Mouse (Mus musculus) heart, embryonic 14.5 days (tissue): ENCODE data around the gene Setd4. TPM values are rescaled to one million over a fixed set of nuclear protein-coding genes. Genes with fewer than 3 reads are reported as not detected.

Experiments used
- ATAC-seq: fragments of 200-750 bp; cut with Nextera tagmentation; 2 replicates; pipeline ENCODE4 v1.8.0; 2017; ENCODE audit warnings: low read depth, moderate TSS enrichment; ENCODE audit not compliant: insufficient number of reproducible peaks, insufficient read depth, low FRiP score
- H3K27ac ChIP-seq, 2 experiments: fragments of 200-500 bp in 1 of 2; fragments of 300-500 bp in 1 of 2; sonication (generic) in 1 of 2; replicated peaks in 1 of 2; 2 replicates each; pipeline ENCODE4 v1.5.1; 2012 to 2014; ENCODE audit warnings: low read depth in 2 of 2, low read length in 2 of 2, control low read depth in 1 of 2, mild to moderate bottlenecking in 1 of 2, mixed read lengths in 1 of 2; ENCODE audit not compliant: control insufficient read depth in 1 of 2, insufficient read depth in 1 of 2
- H3K27me3 ChIP-seq: fragments of 300-500 bp; sonication (generic); 2 replicates; pipeline ENCODE4 v1.6.1; 2014; ENCODE audit warnings: mild to moderate bottlenecking, low read length, control low read depth; ENCODE audit not compliant: control insufficient read depth, insufficient read depth
- H3K36me3 ChIP-seq: fragments of 300-500 bp; sonication (generic); 2 replicates; pipeline ENCODE4 v1.6.1; 2014; ENCODE audit warnings: mild to moderate bottlenecking, control low read depth, low read length, mixed read lengths; ENCODE audit not compliant: control insufficient read depth, insufficient read depth
- H3K4me1 ChIP-seq, 2 experiments: fragments of 200-500 bp in 1 of 2; fragments of 300-500 bp in 1 of 2; sonication (generic) in 1 of 2; 2 replicates each; pipeline ENCODE4 v1.6.1; 2012 to 2014; ENCODE audit warnings: low read length in 2 of 2, control low read depth in 1 of 2, mixed read lengths in 1 of 2; ENCODE audit not compliant: control insufficient read depth in 2 of 2, insufficient read depth in 2 of 2
- H3K4me2 ChIP-seq: fragments of 300-500 bp; sonication (generic); 2 replicates; pipeline ENCODE4 v1.6.1; 2014; ENCODE audit warnings: mild to moderate bottlenecking, low read length
- H3K4me3 ChIP-seq, 2 experiments: fragments of 200-500 bp in 1 of 2; fragments of 300-500 bp in 1 of 2; sonication (generic) in 1 of 2; 2 replicates each; pipeline ENCODE4 v1.5.1; 2012 to 2014; ENCODE audit warnings: low read length in 2 of 2, mild to moderate bottlenecking in 2 of 2, control low read depth in 1 of 2, low read depth in 1 of 2, moderate library complexity in 1 of 2; ENCODE audit not compliant: control insufficient read depth in 1 of 2, insufficient read depth in 1 of 2
- H3K9ac ChIP-seq: fragments of 300-500 bp; sonication (generic); 2 replicates; pipeline ENCODE4 v1.6.1; 2014; ENCODE audit warnings: mild to moderate bottlenecking, low read length
- H3K9me3 ChIP-seq: fragments of 300-500 bp; sonication (generic); 2 replicates; pipeline ENCODE4 v1.6.1; 2016; ENCODE audit warnings: low read length, control low read depth; ENCODE audit not compliant: control insufficient read depth
- WGBS: fragments of 180-500 bp; shearing (Covaris S2); extraction: QIAGEN DNeasy Blood & Tissue Kit; methylation state at CpG from one replicate; pipeline ENCODE4 v1.1.7; 2014; 5-methylcytosine and 5-hydroxymethylcytosine counted together
- polyA plus RNA-seq: library from polyadenylated mRNA; unstranded; fragments of >200 nt; fragmentation: Nextera tagmentation; extraction: Ambion mirVana; gene quantifications from 2 replicates; pipeline ENCODE4 v1.2.1, GENCODE M21; 2014

The Setd4 gene
- polyA plus RNA-seq, 1 experiment from 2014 or later, result 4.0 TPM

- H3K9me3 ChIP-seq, result no peaks in the 10 kb centered on the region
- H3K4me3 ChIP-seq, result no peak overlapping the region
- no peaks in the 10 kb centered on the region for H3K4me1 ChIP-seq
- H3K9ac ChIP-seq, result no peak overlapping the region
- WGBS, result 25% methylated on average over 5 of the region's 5 CpGs
- H3K27ac ChIP-seq, result no peak overlapping the region
- H3K36me3 ChIP-seq, result peaks cover 8% of the 10 kb centered on the region
- H3K27me3 ChIP-seq, result no peaks in the 10 kb centered on the region
- ATAC-seq, result no peak
- no peak overlapping the region for H3K4me2 ChIP-seq
Measured at GRCm38 (mm10) chr16:93615118-93615870, 11.4 kb upstream of the Setd4 start.

- H3K36me3 ChIP-seq, result peaks cover 11% of the 10 kb centered on the region
- H3K27me3 ChIP-seq, result no peaks in the 10 kb centered on the region
- no peak overlapping the region for H3K27ac ChIP-seq
- no peak overlapping the region for H3K4me2 ChIP-seq
- no peak for ATAC-seq
- WGBS, result 95% methylated on average over 4 of the region's 4 CpGs
- no peak overlapping the region for H3K9ac ChIP-seq
- H3K4me3 ChIP-seq, result no peak overlapping the region
- no peaks in the 10 kb centered on the region for H3K9me3 ChIP-seq
- 0 out of 4 replicates have a peak, but pooled peaks cover 0 to 2% of the 10 kb centered on the region in 2 experiments for H3K4me1 ChIP-seq
Measured at GRCm38 (mm10) chr16:93610961-93611360, 7.1 kb upstream of the Setd4 start.

- H3K27ac ChIP-seq, result no peak overlapping the region
- no peak overlapping the region for H3K4me3 ChIP-seq
- H3K4me2 ChIP-seq, result no peak overlapping the region
- H3K27me3 ChIP-seq, result no peaks in the 10 kb centered on the region
- H3K36me3 ChIP-seq, result peaks cover 11% of the 10 kb centered on the region
- peaks cover 1 to 2% of the 10 kb centered on the region in 2 experiments; a peak in 3 of 4 replicates for H3K4me1 ChIP-seq
- no peaks in the 10 kb centered on the region for H3K9me3 ChIP-seq
- no peak overlapping the region for H3K9ac ChIP-seq
- WGBS, result 95% methylated on average over 4 of the region's 4 CpGs
- ATAC-seq, result no peak
Measured at GRCm38 (mm10) chr16:93609796-93610195, 5.9 kb upstream of the Setd4 start.

GRCm38 (mm10) chr16:93608731-93609130, 4.9 kb upstream of the Setd4 start:
- ATAC-seq, result no peak
- WGBS, result 65% methylated on average over 7 of the region's 8 CpGs
- H3K9ac ChIP-seq, result no peak overlapping the region

GRCm38 (mm10) chr16:93607669-93608101, 3.8 kb upstream of the Setd4 start:
- peak overlapping the region; percentile 66 to 77 for H3K27ac ChIP-seq
- no peaks in the 10 kb centered on the region for H3K9me3 ChIP-seq
- H3K27me3 ChIP-seq, result no peaks in the 10 kb centered on the region
- H3K4me1 ChIP-seq, result peaks cover 6 to 10% of the 10 kb centered on the region in 2 experiments
- WGBS, result under 1% methylated on average over 32 of the region's 32 CpGs
- peak overlapping the region; percentile 69 to 80 for H3K4me3 ChIP-seq
- peak; percentile 36; the same call in 1 of the 2 replicates for ATAC-seq
- peaks cover 11% of the 10 kb centered on the region for H3K36me3 ChIP-seq
- H3K4me2 ChIP-seq, result peak overlapping the region; percentile 90
- H3K9ac ChIP-seq, result peak overlapping the region; percentile 86

More at GRCm38 (mm10) chr16:93608731-93609130, 4.9 kb upstream of the Setd4 start:
- H3K27me3 ChIP-seq, result no peaks in the 10 kb centered on the region
- H3K9me3 ChIP-seq, result no peaks in the 10 kb centered on the region
- H3K4me3 ChIP-seq, result no peak overlapping the region
- H3K36me3 ChIP-seq, result peaks cover 11% of the 10 kb centered on the region
- peak overlapping the region; percentile 90 for H3K4me2 ChIP-seq
- peaks cover 6 to 10% of the 10 kb centered on the region in 2 experiments for H3K4me1 ChIP-seq
- H3K27ac ChIP-seq, result no peak overlapping the region

- WGBS, result 82% methylated on average over 7 of the region's 7 CpGs
- Histone ChIP-seq H3K36me3 (peaks cover 8% of the 10 kb centered on the region), H3K4me3 (no peak overlapping the region), H3K9ac (no peak overlapping the region), H3K27ac (no peak overlapping the region), H3K4me1 (peaks cover 6 to 10% of the 10 kb centered on the region in 2 experiments), H3K27me3 (no peaks in the 10 kb centered on the region), H3K9me3 (no peaks in the 10 kb centered on the region), H3K4me2 (no peak overlapping the region)
- no peak for ATAC-seq
Measured at GRCm38 (mm10) chr16:93606146-93606545, 2.3 kb upstream of the Setd4 start.

- Histone ChIP-seq H3K27ac (no peak within 1 kb of the TSS), H3K4me1 (peaks cover 6 to 10% of the 10 kb centered on the region in 2 experiments), H3K9ac (peak within 1 kb of the TSS; percentile 77; the same call in 1 of the 2 replicates), H3K36me3 (0 out of 2 replicates have a peak, but pooled peaks cover 5% of the 10 kb centered on the region), H3K4me2 (peak within 1 kb of the TSS; percentile 84), H3K4me3 (peak within 1 kb of the TSS; percentile 64 to 73), H3K27me3 (no peaks in the 10 kb centered on the region), H3K9me3 (no peaks in the 10 kb centered on the region)
- ATAC-seq, result no peak
- WGBS, result 74% methylated on average over 4 of the region's 4 CpGs
Measured at GRCm38 (mm10) chr16:93605553-93605952, 1.7 kb upstream of the Setd4 start, which contains the start of gene Cbr1. Cbr1 (plus strand) TSS chr16:93605853.
